25 mouse cellular contexts compared by ENCODE assay signal in the genomic region with DNA sequence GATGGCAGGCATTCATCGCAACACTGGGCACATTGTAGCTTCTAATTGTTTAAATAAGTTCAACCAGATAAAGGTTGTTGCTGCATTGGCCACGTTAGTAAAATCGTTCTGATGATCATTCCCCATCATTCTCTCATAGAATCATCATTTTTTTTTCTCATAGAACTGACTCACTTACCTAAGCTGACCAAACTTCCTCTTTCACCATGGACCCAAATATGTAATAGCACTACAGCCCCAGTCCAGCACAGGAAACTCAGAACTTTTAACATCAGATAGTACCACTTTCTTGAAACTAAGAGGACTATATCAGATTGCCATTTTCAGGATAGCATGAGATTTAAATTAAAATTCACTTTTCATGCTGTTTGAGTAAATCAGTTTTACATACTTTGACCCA.
DNase-seq lines count a peak whose midpoint lies in the region; ATAC-seq and TF ChIP-seq lines count a peak whose summit lies in the region.
"Had no signal": no experiment of that assay in that cellular context is flagged by ENCODE, and none has a peak within 500 bp of the region (broad histone marks: within the 10 kb centered on the region; RNA-seq: fewer than 3 reads in every experiment).

No protein-coding gene starts in this region.

- no peak for TF ChIP-seq CTCF in left cerebral cortex, adult 2 months (IDR thresholded peaks at IDR 0.05)

- peak; percentile 61 for ATAC-seq in granulocyte monocyte progenitor cell, adult 5-6 weeks (replicated peaks; ENCODE audit: poor library complexity, severe bottlenecking)
- ATAC-seq in megakaryocyte progenitor cell, adult 5-6 weeks (replicated peaks; ENCODE audit: poor library complexity): 0 out of 2 replicates have a peak, but pooled peaks have one; percentile 37
- ATAC-seq: activated CD4-positive, CD25-positive, alpha-beta regulatory T cell, adult 4 months; forebrain, embryonic 14.5 days; forebrain, embryonic 16.5 days; Patski had no signal

- DNase-seq in 416B (ENCODE audit: low read depth) (peak; percentile 35), A20 (ENCODE audit: low read depth, low spot score) (peak; percentile 49)
- no peak for DNase-seq in left cerebral cortex, adult 2 months (ENCODE audit: extremely low spot score in 1 of 2, low spot score in 2 of 2)
- no peak for DNase-seq in cerebellum, adult 11-12 months
- no peak for DNase-seq in spleen, adult 18-20 months
- DNase-seq in gastrocnemius, adult 8-10 months (ENCODE audit: low spot score in 2 of 2): no peak
- DNase-seq: adrenal gland, adult 8-10 months; adrenal gland, postnatal 14 days; adrenal gland, postnatal 36 days; cerebellum, adult 18-20 months; cerebellum, adult 9-10 months; cerebellum, postnatal 10 days; cerebellum, postnatal 25 days; embryo, embryonic 11 days had no signal

- H3K4me3 ChIP-seq in left cerebral cortex, adult 2 months: no peak overlapping the region
- H3K4me3 ChIP-seq: embryonic facial prominence, embryonic 13.5 days; embryonic facial prominence, embryonic 15.5 days; erythroblast, embryonic 14.5 days; forebrain, embryonic 10.5 days; forebrain, embryonic 12.5 days had no signal

- H3K27ac ChIP-seq in left cerebral cortex, adult 2 months: no peak overlapping the region
- H3K27ac ChIP-seq: embryonic facial prominence, embryonic 13.5 days; embryonic facial prominence, embryonic 15.5 days; forebrain, embryonic 10.5 days; forebrain, embryonic 12.5 days had no signal

- intact Hi-C loops in left cerebral cortex, adult 2 months (cut with DNase I): no loop called here

Comparison
In these comparisons a context has a peak if more than half of its experiments do, and no peak if none do; other contexts are left out.
1. DNase-seq: peak in 416B (single experiment) and A20 (single experiment); none in left cerebral cortex, adult 2 months (0 of 2), cerebellum, adult 11-12 months (single experiment), spleen, adult 18-20 months (0 of 2) and gastrocnemius, adult 8-10 months (0 of 2).